Mouse (Mus musculus): ENCODE data around the gene Gm17482.

GRCm38 (mm10) chr6:115191111-115191510 lies 36.0 kb upstream of the Gm17482 start:
- no peak for TF ChIP-seq CTCF (IDR thresholded peaks at IDR 0.05; ENCODE audit: low read depth)
- TF ChIP-seq EP300 (IDR thresholded peaks at IDR 0.05; ENCODE audit: low read depth) = no peak

Measured in liver, postnatal 0 days (tissue).